Mouse (Mus musculus): ENCODE measurements around the gene Lingo2. TPM values are rescaled to one million over a fixed set of nuclear protein-coding genes. Genes with fewer than 3 reads are reported as not detected.

The Lingo2 gene
- polyA plus RNA-seq, 1 experiment from 2014 or later, result 0.45 TPM

DNA sequence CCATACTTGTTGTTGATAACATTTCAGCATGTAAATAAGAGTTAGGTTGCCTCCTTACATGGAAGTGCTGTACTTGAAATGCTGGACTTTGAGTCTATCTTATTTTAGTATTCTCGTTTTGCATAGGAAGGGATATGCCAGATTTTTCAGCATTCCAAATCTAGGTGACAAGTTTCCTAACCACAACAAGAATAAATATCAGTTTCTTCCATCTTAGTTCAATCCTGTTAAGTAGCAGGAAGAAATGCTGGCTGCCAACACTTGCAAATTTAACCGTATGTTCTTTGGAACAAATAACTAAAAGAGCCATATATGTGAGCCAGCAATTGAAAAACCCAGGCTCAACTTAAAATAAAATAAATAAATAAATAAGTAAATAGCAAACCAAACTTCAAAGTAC is 315.9 kb downstream of the Lingo2 start:
- Histone ChIP-seq H3K27me3 (ENCODE audit: control insufficient read depth, insufficient read depth, low read length) (no peaks in the 10 kb centered on the region), H3K4me3 (ENCODE audit: low read length) (no peak overlapping the region), H3K36me3 (ENCODE audit: control insufficient read depth, insufficient read depth) (no peaks in the 10 kb centered on the region), H3K4me1 (ENCODE audit: control insufficient read depth, insufficient read depth, low read length) (no peaks in the 10 kb centered on the region), H3K9me3 (replicated peaks; ENCODE audit: control insufficient read depth, low read length) (no peaks in the 10 kb centered on the region), H3K4me2 (ENCODE audit: low read depth, low read length) (no peak overlapping the region), H3K9ac (ENCODE audit: low read length) (no peak overlapping the region), H3K27ac (ENCODE audit: low read length) (no peak overlapping the region)
- ATAC-seq (replicated peaks; ENCODE audit: extremely low read depth, insufficient read depth, low FRiP score), result no peak
- 67% methylated on average over 2 of the region's 2 CpGs for WGBS

DNA sequence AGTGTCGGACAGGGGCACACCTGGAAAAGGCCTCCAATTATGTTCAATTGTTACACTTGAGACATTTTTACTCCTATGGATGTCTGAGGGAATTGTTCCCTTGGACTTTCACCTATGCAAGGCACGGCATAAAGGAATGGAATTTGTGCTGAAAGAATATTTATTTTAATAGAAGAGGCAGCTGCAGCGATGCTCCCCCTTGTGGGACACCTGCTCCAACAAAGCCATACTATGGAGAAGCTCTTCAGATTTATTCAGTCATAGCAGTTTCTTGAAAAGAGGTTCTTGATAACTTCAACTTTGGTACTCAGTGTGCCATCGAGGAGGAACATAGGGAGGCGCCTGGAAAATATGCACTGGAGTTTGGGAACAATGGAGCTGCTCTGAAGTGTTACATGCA is 374.7 kb downstream of the Lingo2 start:
- H3K27me3 ChIP-seq (ENCODE audit: control insufficient read depth, insufficient read depth, low read length), result no peaks in the 10 kb centered on the region
- no peaks in the 10 kb centered on the region for H3K9me3 ChIP-seq (replicated peaks; ENCODE audit: control insufficient read depth, low read length)
- no peaks in the 10 kb centered on the region for H3K36me3 ChIP-seq (ENCODE audit: control insufficient read depth, insufficient read depth)
- no peaks in the 10 kb centered on the region for H3K4me1 ChIP-seq (ENCODE audit: control insufficient read depth, insufficient read depth, low read length)
- 69% methylated on average over 5 of the region's 5 CpGs for WGBS
- H3K4me3 ChIP-seq (ENCODE audit: low read length), result no peak overlapping the region
- no peak overlapping the region for H3K9ac ChIP-seq (ENCODE audit: low read length)
- no peak overlapping the region for H3K27ac ChIP-seq (ENCODE audit: low read length)
- no peak for ATAC-seq (replicated peaks; ENCODE audit: extremely low read depth, insufficient read depth, low FRiP score)
- H3K4me2 ChIP-seq (ENCODE audit: low read depth, low read length), result no peak overlapping the region

DNA sequence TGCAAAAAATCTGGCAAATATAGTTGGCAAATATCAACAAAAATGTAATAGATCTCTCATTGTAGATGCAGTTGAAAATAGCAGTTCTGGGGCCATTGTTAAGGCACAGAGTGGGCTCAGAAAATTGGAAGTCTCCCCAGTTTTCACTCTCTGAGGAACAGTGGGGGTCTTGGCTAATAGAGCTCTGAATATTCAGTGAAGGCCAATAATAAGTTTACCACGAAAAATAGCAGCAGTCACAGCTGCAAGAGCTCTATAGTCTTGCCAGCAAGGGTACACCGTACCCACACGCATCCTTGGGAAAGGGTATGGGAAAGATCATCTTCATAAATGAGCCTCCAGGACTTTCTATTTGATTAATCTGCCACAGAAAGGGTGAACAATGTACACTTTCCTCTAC is 375.3 kb downstream of the Lingo2 start:
- ATAC-seq (replicated peaks; ENCODE audit: extremely low read depth, insufficient read depth, low FRiP score), result no peak
- H3K27ac ChIP-seq (ENCODE audit: low read length), result no peak overlapping the region
- H3K4me1 ChIP-seq (ENCODE audit: control insufficient read depth, insufficient read depth, low read length), result no peaks in the 10 kb centered on the region
- no peaks in the 10 kb centered on the region for H3K27me3 ChIP-seq (ENCODE audit: control insufficient read depth, insufficient read depth, low read length)
- H3K4me3 ChIP-seq (ENCODE audit: low read length), result no peak overlapping the region
- no peaks in the 10 kb centered on the region for H3K36me3 ChIP-seq (ENCODE audit: control insufficient read depth, insufficient read depth)
- no peaks in the 10 kb centered on the region for H3K9me3 ChIP-seq (replicated peaks; ENCODE audit: control insufficient read depth, low read length)
- 75% methylated on average over 3 of the region's 3 CpGs for WGBS
- no peak overlapping the region for H3K9ac ChIP-seq (ENCODE audit: low read length)
- no peak overlapping the region for H3K4me2 ChIP-seq (ENCODE audit: low read depth, low read length)

DNA sequence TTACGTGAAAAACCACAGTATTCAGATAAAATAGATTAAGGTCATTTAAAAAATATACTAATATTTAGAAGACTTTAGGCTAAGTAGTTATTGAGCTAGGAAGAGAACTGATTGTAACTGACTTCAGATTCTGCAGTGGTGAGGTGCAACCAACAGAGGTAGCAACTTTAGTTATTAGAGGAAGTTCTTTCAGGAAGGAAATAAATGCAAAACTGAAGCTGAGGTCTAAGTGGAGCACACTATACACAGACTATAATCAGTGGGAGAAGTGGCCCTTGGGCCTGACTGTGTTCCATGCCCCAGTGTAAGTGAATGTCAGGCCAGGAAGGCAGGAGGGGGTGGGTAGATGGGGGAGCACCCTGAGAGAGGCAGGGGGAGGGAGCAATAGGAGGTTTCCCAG is 385.0 kb downstream of the Lingo2 start:
- H3K4me2 ChIP-seq (ENCODE audit: low read depth, low read length), result no peak overlapping the region
- H3K9me3 ChIP-seq (replicated peaks; ENCODE audit: control insufficient read depth, low read length), result no peaks in the 10 kb centered on the region
- no peak for ATAC-seq (replicated peaks; ENCODE audit: extremely low read depth, insufficient read depth, low FRiP score)
- WGBS, result 64% methylated on average over 1 of the region's 1 CpGs
- H3K4me1 ChIP-seq (ENCODE audit: control insufficient read depth, insufficient read depth, low read length), result no peaks in the 10 kb centered on the region
- H3K9ac ChIP-seq (ENCODE audit: low read length), result no peak overlapping the region
- H3K4me3 ChIP-seq (ENCODE audit: low read length), result no peak overlapping the region
- H3K27me3 ChIP-seq (ENCODE audit: control insufficient read depth, insufficient read depth, low read length), result no peaks in the 10 kb centered on the region
- H3K27ac ChIP-seq (ENCODE audit: low read length), result no peak overlapping the region
- no peaks in the 10 kb centered on the region for H3K36me3 ChIP-seq (ENCODE audit: control insufficient read depth, insufficient read depth)

DNA sequence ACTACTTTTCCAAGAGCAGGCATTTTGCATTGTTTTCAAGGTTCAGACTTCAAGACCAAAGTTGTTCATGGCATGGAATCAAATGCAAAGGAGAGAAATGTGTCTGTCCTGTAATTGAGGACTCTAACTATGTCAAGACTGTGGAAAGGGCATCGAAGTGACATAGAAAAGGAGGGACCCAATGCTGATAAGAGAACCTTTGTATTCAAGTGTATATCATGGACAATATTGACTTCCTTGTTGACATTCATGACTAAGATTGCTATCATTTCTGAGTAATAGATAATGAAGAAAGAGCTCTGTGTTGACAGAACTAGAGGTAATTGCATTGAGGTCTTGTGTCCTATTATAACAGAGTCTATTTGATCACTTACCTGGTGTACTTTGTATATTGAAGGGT is 390.6 kb downstream of the Lingo2 start:
- Histone ChIP-seq H3K9ac (ENCODE audit: low read length) (no peak overlapping the region), H3K27ac (ENCODE audit: low read length) (no peak overlapping the region), H3K27me3 (ENCODE audit: control insufficient read depth, insufficient read depth, low read length) (no peaks in the 10 kb centered on the region), H3K4me3 (ENCODE audit: low read length) (no peak overlapping the region), H3K36me3 (ENCODE audit: control insufficient read depth, insufficient read depth) (no peaks in the 10 kb centered on the region), H3K4me1 (ENCODE audit: control insufficient read depth, insufficient read depth, low read length) (no peaks in the 10 kb centered on the region), H3K4me2 (ENCODE audit: low read depth, low read length) (no peak overlapping the region), H3K9me3 (replicated peaks; ENCODE audit: control insufficient read depth, low read length) (no peaks in the 10 kb centered on the region)
- ATAC-seq (replicated peaks; ENCODE audit: extremely low read depth, insufficient read depth, low FRiP score), result no peak
- 70% methylated on average over 1 of the region's 1 CpGs for WGBS

DNA sequence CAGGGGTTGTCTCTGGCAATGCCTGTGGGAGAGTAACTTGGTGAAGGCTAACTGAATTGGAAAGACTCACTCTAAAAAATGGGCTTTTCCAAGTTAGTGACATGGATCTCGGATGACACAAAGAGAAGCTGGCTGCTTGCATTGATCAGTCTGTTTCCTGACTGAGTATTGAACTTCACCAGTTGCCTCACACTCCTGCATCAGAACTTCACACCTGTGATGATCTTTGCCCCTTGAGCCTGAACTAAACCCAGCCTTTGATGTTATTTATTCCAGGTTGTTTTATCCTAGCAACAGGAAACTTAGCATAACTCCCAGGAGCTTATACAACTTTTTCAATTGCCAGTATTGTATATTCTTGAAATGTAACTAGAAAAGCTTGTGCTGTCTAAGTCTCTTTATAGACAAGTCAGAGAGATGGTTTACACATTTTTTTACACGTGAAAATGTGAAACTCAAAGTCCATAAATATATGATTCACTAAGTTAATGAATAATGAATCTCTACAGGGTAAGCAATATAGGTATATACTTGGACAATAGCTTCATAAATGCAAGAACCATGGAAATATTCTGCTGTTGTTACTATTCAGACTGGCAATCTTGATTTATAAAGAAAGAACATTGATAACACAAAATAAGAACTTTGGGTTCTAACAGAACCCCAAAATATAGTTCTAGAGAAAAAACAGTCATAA is 410.7 kb downstream of the Lingo2 start:
- Histone ChIP-seq H3K4me2 (ENCODE audit: low read depth, low read length) (no peak overlapping the region), H3K27ac (ENCODE audit: low read length) (no peak overlapping the region), H3K9me3 (replicated peaks; ENCODE audit: control insufficient read depth, low read length) (no peaks in the 10 kb centered on the region), H3K36me3 (ENCODE audit: control insufficient read depth, insufficient read depth) (no peaks in the 10 kb centered on the region), H3K27me3 (ENCODE audit: control insufficient read depth, insufficient read depth, low read length) (no peaks in the 10 kb centered on the region), H3K4me1 (ENCODE audit: control insufficient read depth, insufficient read depth, low read length) (no peaks in the 10 kb centered on the region), H3K9ac (ENCODE audit: low read length) (no peak overlapping the region), H3K4me3 (ENCODE audit: low read length) (no peak overlapping the region)
- no peak for ATAC-seq (replicated peaks; ENCODE audit: extremely low read depth, insufficient read depth, low FRiP score)
- WGBS, result 47% methylated on average over 2 of the region's 2 CpGs

DNA sequence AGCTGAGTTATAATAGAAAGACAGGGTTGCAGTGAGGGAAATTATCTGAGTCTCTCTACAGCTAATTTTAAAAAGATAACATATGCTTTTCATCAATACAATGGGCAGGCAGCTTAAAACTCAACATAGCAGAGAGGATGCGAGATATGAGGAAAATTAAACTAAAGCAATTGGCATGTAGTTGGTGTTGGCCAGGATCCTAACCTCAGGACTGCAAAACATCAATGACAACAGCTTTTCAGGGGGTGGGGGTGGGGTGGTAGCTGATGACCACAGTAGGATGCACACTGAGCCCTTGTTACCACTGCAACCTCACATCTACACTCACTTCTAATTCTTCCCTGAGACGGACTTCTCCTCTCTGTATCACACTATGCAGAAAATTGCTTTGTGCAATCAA is 417.7 kb downstream of the Lingo2 start:
- ATAC-seq (replicated peaks; ENCODE audit: extremely low read depth, insufficient read depth, low FRiP score), result no peak
- no peaks in the 10 kb centered on the region for H3K27me3 ChIP-seq (ENCODE audit: control insufficient read depth, insufficient read depth, low read length)

DNA sequence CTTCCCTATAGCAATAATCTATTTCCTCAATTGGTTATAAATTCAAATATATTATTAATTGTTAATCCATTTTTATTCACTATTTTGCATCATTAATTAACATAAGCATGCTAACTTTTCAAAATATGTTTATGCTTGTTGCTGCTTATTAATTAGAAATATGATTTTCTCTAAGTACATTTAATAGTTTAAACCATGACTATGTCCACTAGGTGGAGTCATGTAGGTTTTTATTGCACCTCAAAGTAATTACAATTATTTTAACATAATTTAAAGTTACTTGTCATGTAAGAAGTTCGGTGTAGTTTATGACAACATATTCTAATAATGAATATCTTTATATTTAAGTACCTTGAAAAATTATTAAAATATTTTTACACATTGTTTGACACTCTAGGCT is 461.3 kb downstream of the Lingo2 start:
- ATAC-seq (replicated peaks; ENCODE audit: extremely low read depth, insufficient read depth, low FRiP score), result no peak
- 63% methylated on average over 1 of the region's 1 CpGs for WGBS
- no peaks in the 10 kb centered on the region for H3K36me3 ChIP-seq (ENCODE audit: control insufficient read depth, insufficient read depth)

More for the DNA sequence above, 417.7 kb downstream of the Lingo2 start:
- H3K36me3 ChIP-seq (ENCODE audit: control insufficient read depth, insufficient read depth), result no peaks in the 10 kb centered on the region
- H3K27ac ChIP-seq (ENCODE audit: low read length), result no peak overlapping the region
- H3K4me3 ChIP-seq (ENCODE audit: low read length), result no peak overlapping the region
- H3K9me3 ChIP-seq (replicated peaks; ENCODE audit: control insufficient read depth, low read length), result no peaks in the 10 kb centered on the region
- no peak overlapping the region for H3K4me2 ChIP-seq (ENCODE audit: low read depth, low read length)
- H3K4me1 ChIP-seq (ENCODE audit: control insufficient read depth, insufficient read depth, low read length), result no peaks in the 10 kb centered on the region
- H3K9ac ChIP-seq (ENCODE audit: low read length), result no peak overlapping the region
- 47% methylated on average over 2 of the region's 2 CpGs for WGBS

DNA sequence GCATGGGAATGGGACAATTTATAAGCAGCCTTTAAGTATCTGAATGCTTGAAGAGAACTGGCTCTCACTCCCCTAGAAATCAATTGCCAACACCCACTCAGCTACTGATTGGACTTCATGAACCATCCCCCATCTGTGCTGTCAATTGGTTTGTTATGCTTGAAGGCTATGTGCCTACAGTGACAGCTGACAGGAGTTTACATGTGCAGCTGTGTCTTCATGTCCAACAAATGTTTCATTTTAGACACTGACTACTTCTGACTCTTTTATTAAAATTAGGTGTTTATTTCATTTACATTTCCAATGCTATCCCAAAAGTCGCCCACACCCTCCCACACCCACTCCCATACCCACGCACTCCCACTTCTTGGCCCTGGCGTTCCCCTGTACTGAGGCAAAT is 516.3 kb downstream of the Lingo2 start:
- H3K36me3 ChIP-seq (ENCODE audit: control insufficient read depth, insufficient read depth), result no peaks in the 10 kb centered on the region
- WGBS, result 76% methylated on average over 3 of the region's 3 CpGs
- no peak overlapping the region for H3K4me3 ChIP-seq (ENCODE audit: low read length)
- no peak for ATAC-seq (replicated peaks; ENCODE audit: extremely low read depth, insufficient read depth, low FRiP score)
- no peaks in the 10 kb centered on the region for H3K4me1 ChIP-seq (ENCODE audit: control insufficient read depth, insufficient read depth, low read length)
- H3K9ac ChIP-seq (ENCODE audit: low read length), result no peak overlapping the region
- no peaks in the 10 kb centered on the region for H3K27me3 ChIP-seq (ENCODE audit: control insufficient read depth, insufficient read depth, low read length)
- no peak overlapping the region for H3K4me2 ChIP-seq (ENCODE audit: low read depth, low read length)
- H3K27ac ChIP-seq (ENCODE audit: low read length), result no peak overlapping the region
- no peaks in the 10 kb centered on the region for H3K9me3 ChIP-seq (replicated peaks; ENCODE audit: control insufficient read depth, low read length)

More for the DNA sequence above, 461.3 kb downstream of the Lingo2 start:
- H3K9me3 ChIP-seq (replicated peaks; ENCODE audit: control insufficient read depth, low read length), result no peaks in the 10 kb centered on the region
- H3K4me1 ChIP-seq (ENCODE audit: control insufficient read depth, insufficient read depth, low read length), result no peaks in the 10 kb centered on the region
- H3K27me3 ChIP-seq (ENCODE audit: control insufficient read depth, insufficient read depth, low read length), result no peaks in the 10 kb centered on the region
- H3K4me3 ChIP-seq (ENCODE audit: low read length), result no peak overlapping the region
- H3K4me2 ChIP-seq (ENCODE audit: low read depth, low read length), result no peak overlapping the region
- no peak overlapping the region for H3K27ac ChIP-seq (ENCODE audit: low read length)
- no peak overlapping the region for H3K9ac ChIP-seq (ENCODE audit: low read length)
